Mouse (Mus musculus): ENCODE data around the gene Trappc5.

GRCm38 (mm10) chr8:3660889-3661288 lies 15.2 kb upstream of the Trappc5 start:
- TF ChIP-seq POLR2A (IDR thresholded peaks at IDR 0.05; ENCODE audit: control insufficient read depth in 1 of 2, insufficient read depth in 1 of 2, low read depth in 1 of 2, low read length in 2 of 2, poor library complexity in 1 of 2) = no peak
- no peak for TF ChIP-seq CTCF (IDR thresholded peaks at IDR 0.05 in 2 of 3, conservative IDR thresholded peaks at IDR 0.05 in 1 of 3; ENCODE audit: control insufficient read depth in 1 of 3, insufficient read depth in 1 of 3, low read depth in 2 of 3, low read length in 3 of 3, poor library complexity in 1 of 3, severe bottlenecking in 1 of 3)
- TF ChIP-seq USF2 (IDR thresholded peaks at IDR 0.05; ENCODE audit: borderline replicate concordance in 1 of 2, insufficient read depth in 1 of 2, low read depth in 1 of 2, low read length in 2 of 2) = no peak
- TF ChIP-seq MEF2A (IDR thresholded peaks at IDR 0.05; ENCODE audit: extremely low read depth, insufficient replicate concordance, low read depth, low read length, poor library complexity, severe bottlenecking) = no peak
- TF ChIP-seq E2F4 (IDR thresholded peaks at IDR 0.05; ENCODE audit: borderline replicate concordance, low read depth, low read length) = no peak
- no peak for TF ChIP-seq EP300 (IDR thresholded peaks at IDR 0.05; ENCODE audit: low read depth in 1 of 2, low read length in 2 of 2)

Measured in MEL (cell line).